Mouse (Mus musculus): ENCODE measurements around the gene Zfp652.
"Not testable (repeated sequence)": the region's sequence is repeated elsewhere in the genome, so short reads cannot be mapped to it uniquely, and the experiment has no call there.

The Zfp652 gene

GRCm38 (mm10) chr11:95710478-95710877 lies 2.0 kb upstream of the Zfp652 start:
- in situ Hi-C loops (cut with MseI, MboI): no loop called here

- in situ Hi-C loops (cut with MseI, MboI): no loop called here
Measured at GRCm38 (mm10) chr11:95712085-95712562, 349 bp upstream of the Zfp652 start.

DNA sequence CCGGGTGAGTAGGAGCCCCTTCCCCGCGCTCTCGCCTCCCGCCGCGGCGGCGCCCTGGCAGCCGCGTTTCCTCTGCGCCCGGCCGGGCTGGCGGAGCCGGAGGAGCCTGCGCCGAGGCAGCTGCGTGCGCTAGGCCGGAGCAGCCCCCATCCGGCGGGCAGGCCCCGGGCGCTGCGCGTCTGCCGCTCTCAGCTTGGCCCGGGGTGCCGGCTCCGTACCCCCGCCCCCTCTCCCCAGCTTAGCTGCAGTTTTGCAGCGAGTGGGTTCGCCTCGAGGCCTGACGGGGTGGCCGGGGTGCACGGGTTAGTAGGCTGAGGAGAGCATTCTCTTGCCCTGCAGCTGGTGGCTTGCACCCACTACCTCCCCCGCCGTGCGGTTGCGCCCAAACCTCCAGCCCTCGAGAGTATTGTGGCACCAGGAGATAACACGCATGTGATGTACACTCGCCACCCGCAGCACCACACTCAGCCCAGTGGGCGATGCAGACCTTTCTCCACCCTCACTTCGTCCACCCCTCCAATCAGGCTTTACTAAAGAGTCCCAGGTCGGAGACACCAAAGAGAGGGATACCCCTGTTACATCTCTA lies 845 bp downstream of the Zfp652 start:
- in situ Hi-C loops (cut with MseI, MboI): no loop called here

- in situ Hi-C loops (cut with MseI, MboI): no loop called here
Measured at GRCm38 (mm10) chr11:95713811-95714241, 1.4 kb downstream of the Zfp652 start.

DNA sequence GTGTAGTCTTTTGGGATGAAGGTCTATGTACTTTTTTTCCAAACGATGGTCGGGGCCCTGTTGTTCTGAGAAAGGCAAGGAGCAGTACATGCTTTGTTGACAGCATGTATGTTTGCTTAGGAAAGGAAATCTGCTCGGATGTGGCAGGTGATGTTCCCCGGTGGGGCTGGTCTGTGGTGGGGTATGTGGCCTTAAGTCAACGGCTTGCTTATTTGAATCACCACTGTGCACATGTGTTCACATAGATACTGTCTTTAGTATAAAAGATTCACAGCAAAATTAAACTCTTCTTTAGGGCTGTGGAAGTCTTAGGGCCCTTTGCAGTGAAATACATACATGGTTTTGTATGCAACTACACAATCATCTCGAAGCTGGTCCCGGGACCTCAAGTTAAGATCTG lies 1.9 kb downstream of the Zfp652 start:
- in situ Hi-C loops (cut with MseI, MboI): no loop called here

GRCm38 (mm10) chr11:95716136-95716535 lies 3.7 kb downstream of the Zfp652 start:
- in situ Hi-C loops (cut with MseI, MboI): no loop called here

DNA sequence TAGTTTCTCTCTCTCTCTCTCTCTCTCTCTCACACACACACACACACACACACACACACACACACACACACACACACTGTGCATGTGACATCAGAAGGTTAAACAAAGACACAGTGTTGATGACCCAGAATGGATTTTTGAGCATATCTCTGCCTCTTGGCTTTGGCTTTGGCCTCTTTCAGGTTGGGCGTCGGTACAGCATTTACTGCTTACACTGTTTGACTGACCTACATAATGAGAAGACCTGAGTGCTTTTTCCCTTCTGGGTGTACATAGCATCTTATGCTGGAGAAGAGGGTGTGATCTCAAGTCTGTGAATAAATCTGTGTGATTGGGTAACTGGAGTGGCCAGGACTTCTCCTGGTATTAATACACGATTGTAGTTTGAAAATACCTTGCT lies 6.9 kb downstream of the Zfp652 start:
- in situ Hi-C loops (cut with MseI, MboI): no loop called here

- in situ Hi-C loops (cut with MseI, MboI): no loop called here
Measured at GRCm38 (mm10) chr11:95723287-95723686, 10.8 kb downstream of the Zfp652 start, which contains the start of gene B130006D01Rik. TSS of gene B130006D01Rik (plus strand) at chr11:95723587.

- in situ Hi-C loops (cut with MseI, MboI): no loop called here
Measured at GRCm38 (mm10) chr11:95724466-95724865, 12.0 kb downstream of the Zfp652 start.

DNA sequence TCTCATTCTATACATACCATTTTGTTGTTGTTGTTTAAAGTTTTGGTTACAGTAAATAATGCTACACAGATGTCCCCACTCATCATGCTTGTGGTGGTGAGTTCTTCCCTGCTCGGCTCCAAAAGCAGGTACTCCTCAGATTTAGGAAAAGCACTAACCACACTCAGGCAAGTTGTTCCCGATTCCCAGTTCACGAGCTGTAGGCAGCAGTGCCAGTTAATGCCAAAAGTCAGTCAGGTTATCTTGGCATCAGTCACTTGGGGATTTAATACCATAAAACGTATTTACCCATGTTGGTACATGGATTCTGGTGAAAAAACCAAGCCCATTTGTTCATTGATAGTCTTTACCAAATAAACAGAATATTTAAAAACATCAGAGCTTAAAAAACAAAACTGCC lies 13.7 kb downstream of the Zfp652 start:
- in situ Hi-C loops (cut with MseI, MboI): no loop called here

- in situ Hi-C loops (cut with MseI, MboI): no loop called here
Measured at GRCm38 (mm10) chr11:95727947-95728346, 15.5 kb downstream of the Zfp652 start.

DNA sequence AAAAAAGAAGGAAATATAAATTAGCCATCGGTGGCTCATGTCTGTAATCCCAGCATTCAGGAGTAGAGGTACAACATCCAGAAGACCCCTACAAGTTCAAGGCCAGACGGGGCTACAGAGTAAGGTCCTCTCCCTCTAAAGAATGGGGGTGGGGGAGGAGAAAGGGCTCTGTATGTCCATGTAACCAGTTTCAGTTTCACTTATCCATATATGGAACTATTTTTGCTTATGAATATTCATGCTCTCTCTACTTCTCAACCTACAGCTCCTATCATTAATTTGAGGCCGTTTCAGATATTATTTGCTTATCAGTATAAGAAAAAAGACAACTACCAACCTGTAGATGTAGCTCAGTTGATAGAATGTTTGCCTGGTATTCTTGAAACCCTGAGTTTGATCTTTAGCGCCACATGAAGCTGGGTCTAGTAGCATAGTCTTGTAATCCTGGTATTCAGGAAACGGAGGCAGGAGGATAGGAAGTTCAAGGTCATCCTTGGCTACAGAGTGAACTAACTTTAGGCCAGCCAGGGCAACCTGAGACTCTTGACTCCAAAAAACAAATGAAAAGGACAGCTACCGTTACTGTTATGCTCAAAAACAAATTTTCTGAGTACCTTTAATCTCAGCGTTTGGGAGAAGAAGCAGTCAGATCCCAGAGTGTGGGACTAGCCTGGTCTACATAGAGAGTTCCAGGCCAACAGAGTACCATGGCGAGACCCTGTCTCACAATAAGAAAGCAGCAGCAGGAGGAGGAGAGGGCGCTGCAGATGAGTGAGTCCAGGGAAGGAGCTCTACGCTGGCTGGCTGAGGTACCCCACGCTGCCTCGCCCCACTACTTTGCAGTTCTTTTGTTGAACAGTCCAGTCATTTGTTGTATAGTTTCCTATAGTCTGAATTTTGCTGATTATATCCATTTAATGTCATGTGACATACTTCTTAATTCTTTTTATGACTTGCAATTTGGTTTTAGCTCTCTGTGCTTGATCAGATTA lies 16.7 kb downstream of the Zfp652 start:
- in situ Hi-C loops (cut with MseI, MboI): no loop called here

- in situ Hi-C loops (cut with MseI, MboI): no loop called here
Measured at GRCm38 (mm10) chr11:95734485-95734884, 22.0 kb downstream of the Zfp652 start.

DNA sequence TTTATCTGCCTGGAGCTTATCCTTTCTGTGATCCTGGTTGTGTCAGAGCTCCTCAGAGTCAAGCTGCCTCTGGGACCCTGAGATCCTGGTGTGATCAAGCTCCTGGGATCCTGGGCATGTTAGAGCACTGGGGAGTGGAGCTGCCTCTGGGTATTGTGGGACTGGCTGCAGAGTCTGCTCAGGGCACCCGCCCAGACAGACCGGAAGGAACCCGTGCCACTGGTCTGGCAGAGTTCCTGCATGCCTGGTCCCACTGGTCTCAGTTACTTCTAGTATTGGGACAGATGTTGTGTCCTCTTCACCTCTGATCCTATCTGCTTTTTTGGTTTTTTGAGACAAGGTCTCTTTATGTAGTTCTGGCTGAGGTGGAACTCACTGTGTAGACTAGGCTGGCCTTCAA lies 25.3 kb downstream of the Zfp652 start:
- in situ Hi-C loops (cut with MseI, MboI): no loop called here

- in situ Hi-C loops (cut with MseI, MboI): no loop called here
Measured at GRCm38 (mm10) chr11:95744521-95744920, 32.0 kb downstream of the Zfp652 start.

- in situ Hi-C loops (cut with MseI, MboI): no loop called here
Measured at GRCm38 (mm10) chr11:95746821-95747220, 34.3 kb downstream of the Zfp652 start.

GRCm38 (mm10) chr11:95748331-95748730 lies 35.9 kb downstream of the Zfp652 start:
- in situ Hi-C loops (cut with MseI, MboI): no loop called here

DNA sequence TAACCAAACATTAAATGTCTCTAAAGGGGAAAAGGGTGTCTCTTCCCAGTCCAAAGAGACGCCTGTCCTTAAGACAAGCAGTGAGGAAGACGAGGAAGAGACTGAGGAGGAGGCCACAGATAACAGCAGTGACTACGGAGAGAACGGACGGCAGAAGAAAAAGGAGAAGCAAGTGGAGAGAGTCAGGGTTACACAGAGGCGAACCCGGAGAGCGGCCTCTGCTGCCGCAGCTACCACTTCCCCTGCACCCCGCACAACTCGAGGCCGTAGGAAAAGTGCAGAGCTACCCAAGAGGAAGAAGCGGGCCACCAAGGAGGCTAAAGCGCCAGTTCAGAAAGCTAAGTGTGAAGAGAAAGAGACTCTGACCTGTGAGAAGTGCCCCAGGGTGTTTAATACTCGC lies 37.1 kb downstream of the Zfp652 start:
- in situ Hi-C loops (cut with MseI, MboI): loop anchor here (5.0 kb wide), 1 partner anchor 62 kb away; no protein-coding TSS in a partner anchor

DNA sequence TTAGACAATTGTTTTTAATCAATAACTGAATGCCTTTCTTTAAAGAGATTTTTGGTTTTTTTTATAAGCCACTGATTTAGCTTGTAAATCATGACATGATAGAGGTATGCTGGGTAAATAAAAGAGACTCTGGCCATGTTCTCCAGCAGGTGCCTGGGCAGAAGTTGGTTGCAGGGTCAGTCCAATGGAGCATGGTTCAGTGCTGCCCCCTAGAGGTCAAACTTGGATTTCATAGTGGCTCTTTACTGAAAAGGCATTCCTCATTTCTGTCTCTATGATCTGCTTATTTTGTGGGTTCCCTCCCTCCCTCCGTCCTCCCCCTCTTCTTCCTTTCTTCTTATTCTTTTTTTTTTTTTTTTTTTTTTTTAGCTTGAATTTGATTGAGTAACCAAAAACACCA lies 38.5 kb downstream of the Zfp652 start:
- in situ Hi-C loops (cut with MseI, MboI): loop anchor here (5.0 kb wide), 1 partner anchor 64 kb away; no protein-coding TSS in a partner anchor

- in situ Hi-C loops (cut with MseI, MboI): not testable (repeated sequence)
Measured at GRCm38 (mm10) chr11:95755137-95755536, 42.7 kb downstream of the Zfp652 start.

DNA sequence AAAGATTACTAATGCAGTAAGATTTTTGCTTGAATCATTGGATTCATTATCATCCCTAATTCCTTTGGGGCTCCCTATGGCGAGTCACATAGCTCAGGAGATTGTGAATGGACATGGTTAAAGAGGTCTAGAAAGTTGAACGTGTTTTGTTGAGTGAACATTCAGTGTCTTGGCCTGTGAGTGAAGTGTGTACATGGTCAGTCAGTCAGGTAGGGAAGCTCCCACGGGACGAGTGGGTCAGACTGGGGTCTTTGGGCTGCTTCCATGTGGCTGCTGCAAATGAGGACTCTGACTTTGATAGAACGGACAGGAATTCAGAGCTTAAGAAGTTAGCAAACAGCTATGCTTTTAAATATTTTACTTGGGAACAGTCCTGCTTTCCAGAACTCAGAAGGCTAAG lies 48.0 kb downstream of the Zfp652 start:
- in situ Hi-C loops (cut with MseI, MboI): no loop called here

DNA sequence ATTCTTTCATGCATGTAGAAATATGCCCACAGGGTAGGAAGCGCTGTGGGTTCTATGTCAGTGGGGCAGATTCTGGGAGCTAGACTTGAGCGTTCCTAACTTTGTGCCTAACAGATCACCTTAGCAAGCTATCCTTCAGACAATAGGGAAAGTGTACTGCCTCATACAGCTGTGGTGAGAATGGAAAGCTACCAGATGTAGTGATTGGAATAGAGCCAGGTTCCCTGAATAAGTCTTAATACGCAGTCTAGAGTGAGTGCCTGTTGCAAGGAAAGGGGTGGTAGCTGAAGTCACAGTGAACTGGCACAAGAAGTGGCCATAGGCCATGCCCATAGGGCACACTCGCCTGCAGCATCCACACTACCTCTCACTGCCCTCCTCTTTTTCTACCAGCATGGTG lies 50.5 kb downstream of the Zfp652 start:
- in situ Hi-C loops (cut with MseI, MboI): no loop called here

DNA sequence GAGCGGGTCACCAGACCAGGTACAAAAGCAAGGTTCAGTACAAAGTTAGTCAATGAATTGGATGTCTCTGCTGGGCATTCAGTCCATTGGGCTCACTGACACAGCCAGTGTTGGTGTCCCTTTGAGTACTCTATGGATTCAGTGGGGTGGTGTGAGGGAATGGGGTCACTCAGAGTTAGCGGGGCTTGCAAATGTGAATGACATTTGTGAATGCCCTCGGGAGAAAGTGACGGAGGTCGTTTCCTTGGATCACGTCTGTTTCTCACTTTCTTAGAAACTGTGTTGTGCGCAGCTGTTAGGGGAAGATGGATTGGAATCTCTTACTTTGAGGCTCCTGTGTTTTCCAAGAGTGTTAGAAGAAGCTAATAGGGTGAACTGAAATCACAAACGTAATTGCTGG lies 52.3 kb downstream of the Zfp652 start:
- in situ Hi-C loops (cut with MseI, MboI): no loop called here
